ENCODE assay signal across 27 mouse cellular contexts in the genomic region with DNA sequence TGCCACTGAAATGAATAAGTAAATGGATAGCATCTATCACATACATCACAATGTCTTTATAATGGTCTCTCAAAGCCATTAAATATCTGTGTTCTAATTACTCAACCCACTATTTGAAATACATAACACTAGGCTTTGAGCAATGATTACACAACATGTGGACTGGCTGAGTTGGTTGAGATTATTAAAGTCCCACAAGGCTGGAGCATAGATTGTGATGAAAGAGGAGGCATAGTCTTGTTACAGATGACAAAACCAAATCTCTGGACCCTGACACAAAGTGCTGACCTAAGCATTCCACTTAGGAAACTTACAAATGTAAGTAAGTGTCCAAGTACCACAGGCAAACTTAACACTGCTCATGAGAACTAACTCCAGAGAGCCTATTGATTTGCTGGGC.
"Had no signal": no experiment of that assay in that cellular context is flagged by ENCODE, and none has a peak within 500 bp of the region (broad histone marks: within the 10 kb centered on the region; RNA-seq: fewer than 3 reads in every experiment).

No protein-coding gene starts in this region.

- DNase-seq: gastrocnemius, adult 2 months; gastrocnemius, postnatal 10 days; gastrocnemius, postnatal 25 days; heart, adult 11 months; heart, adult 2 months; heart, postnatal 14 days; heart, postnatal 36 days; kidney, adult 11 months; kidney, adult 2 months; kidney, adult 9 months; kidney, postnatal 25 days; kidney, postnatal 4 days; liver; liver, embryonic 13.5 days had no signal

- ATAC-seq: hindbrain, postnatal 0 days; intestine, embryonic 16.5 days had no signal

- H3K4me2 ChIP-seq: heart, embryonic 11.5 days; heart, embryonic 13.5 days; heart, embryonic 15.5 days; hindbrain, embryonic 13.5 days; hindbrain, embryonic 15.5 days; kidney, embryonic 15.5 days; limb, embryonic 12.5 days; liver, embryonic 13.5 days had no signal

- H3K36me3 ChIP-seq: heart, embryonic 13.5 days; heart, embryonic 15.5 days; hindbrain, embryonic 13.5 days; hindbrain, embryonic 15.5 days; kidney, embryonic 15.5 days; limb, embryonic 10.5 days; limb, embryonic 12.5 days; liver, embryonic 13.5 days had no signal

- H3K27ac ChIP-seq: gastrocnemius, adult 2 months; heart, adult 2 months; heart, embryonic 13.5 days; heart, embryonic 15.5 days; hindbrain, embryonic 13.5 days; hindbrain, embryonic 15.5 days; hindbrain, postnatal 0 days; kidney, embryonic 15.5 days; kidney, postnatal 0 days; layer of hippocampus, adult 2 months; left cerebral cortex, adult 2 months; limb, embryonic 10.5 days; limb, embryonic 12.5 days; liver, embryonic 13.5 days had no signal

- H3K9ac ChIP-seq: heart, embryonic 13.5 days; heart, embryonic 15.5 days; hindbrain, embryonic 13.5 days; hindbrain, embryonic 15.5 days; kidney, embryonic 15.5 days; limb, embryonic 12.5 days; liver, embryonic 13.5 days had no signal

- H3K4me3 ChIP-seq: gastrocnemius, adult 2 months; heart, adult 2 months; heart, embryonic 13.5 days; heart, embryonic 15.5 days; hindbrain, embryonic 13.5 days; hindbrain, embryonic 15.5 days; kidney, embryonic 15.5 days; layer of hippocampus, adult 2 months; left cerebral cortex, adult 2 months; limb, embryonic 10.5 days; limb, embryonic 12.5 days; liver, embryonic 13.5 days had no signal

- H3K27me3 ChIP-seq: heart, embryonic 13.5 days; heart, embryonic 15.5 days; hindbrain, embryonic 13.5 days; hindbrain, embryonic 15.5 days; kidney, embryonic 15.5 days; limb, embryonic 12.5 days; liver, embryonic 13.5 days had no signal

- H3K4me1 ChIP-seq: hindbrain, embryonic 13.5 days; hindbrain, embryonic 15.5 days; kidney, embryonic 15.5 days; limb, embryonic 10.5 days; liver, embryonic 13.5 days had no signal

- H3K9me3 ChIP-seq: heart, embryonic 13.5 days; heart, embryonic 15.5 days; hindbrain, embryonic 13.5 days; hindbrain, embryonic 15.5 days; kidney, embryonic 15.5 days; limb, embryonic 10.5 days; limb, embryonic 12.5 days; liver, embryonic 13.5 days had no signal
